Mouse (Mus musculus) C3H10T1/2 (cell line): ENCODE results near the gene Pde6c. TPM values are rescaled to one million over a fixed set of nuclear protein-coding genes. Genes with fewer than 3 reads are reported as not detected.

ENCODE experiments used
- polyA plus RNA-seq, 2 experiments: library from polyadenylated mRNA; unstranded; fragments of >200 nt; fragmentation: generic; extraction: Trizol; gene quantifications; one replicate each; pipeline ENCODE4 v1.2.1; 2012; ENCODE audit warnings: missing spikeins in 2 of 2

Pde6c gene
- not detected for polyA plus RNA-seq

DNA sequence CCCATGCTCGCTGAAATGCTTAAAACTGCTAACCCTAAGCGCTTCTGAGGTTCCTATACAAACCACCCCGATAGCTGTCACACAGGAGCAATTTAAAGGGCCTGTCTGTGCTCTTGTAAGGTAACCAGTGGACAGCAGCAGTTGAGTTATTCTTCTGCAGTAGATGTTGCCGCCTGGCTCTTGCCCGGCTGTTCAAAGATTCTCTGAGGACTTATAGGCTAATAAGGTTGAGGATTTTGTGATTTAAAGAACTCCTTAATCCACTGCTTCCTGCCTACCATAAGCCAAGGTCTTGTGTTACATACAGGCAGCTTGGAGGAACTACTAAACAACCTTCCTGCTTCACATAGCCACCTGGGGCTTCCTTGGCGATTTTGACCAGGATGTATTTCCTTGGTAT is at the start of gene Pde6c:
Gene Pde6c, plus strand, starts transcription at position 301 of the 400 bp plus-strand sequence.

GRCm38 (mm10) chr19:38096858-38097758 is 35.5 kb upstream of the Pde6c start, which contains the start of gene Ffar4:
Gene Ffar4 (plus strand): TSS chr19:38097071.

GRCm38 (mm10) chr19:38125219-38125610 is 7.4 kb upstream of the Pde6c start, which contains the start of gene Rbp4:
Gene Rbp4 (minus strand): TSS chr19:38125281.

GRCm38 (mm10) chr19:38223905-38224684 is 91.5 kb downstream of the Pde6c start, which contains the start of gene Fra10ac1:
Gene Fra10ac1 (minus strand): TSS chr19:38224156.

Other genes with a start within 250 kb of the Pde6c start
- 100 to 1,000 TPM in 1 of 2 experiments, 10 to 100 TPM in 1; 43.0 to 142 TPM for gene Myof, start 89.2 kb upstream of the Pde6c start, polyA plus RNA-seq
- 1 to 10 TPM in 1 of 2 experiments, under 1 TPM in 1; 0.44 to 6.3 TPM for gene Cep55, start 77.8 kb upstream of the Pde6c start, polyA plus RNA-seq
- not detected for gene Ffar4, start 35.7 kb upstream of the Pde6c start, polyA plus RNA-seq
- not detected for gene Rbp4, start 7.5 kb upstream of the Pde6c start, polyA plus RNA-seq
- 1 to 10 TPM in 1 of 2 experiments, under 1 TPM in 1; 0.85 to 5.1 TPM for gene Fra10ac1, start 91.4 kb downstream of the Pde6c start, polyA plus RNA-seq
- not detected for gene Lgi1, start 131.8 kb downstream of the Pde6c start, polyA plus RNA-seq